Mouse (Mus musculus) brain, embryonic 14.5 days (tissue): ENCODE data around the gene Zcchc14.

Source experiments
- CTCF ChIP-seq: fragments of 200-500 bp; IDR thresholded peaks from 2 replicates; pipeline ENCODE4 v1.5.1; 2012; ENCODE audit warnings: inconsistent platforms, mild to moderate bottlenecking, moderate library complexity, borderline replicate concordance; ENCODE audit not compliant: insufficient read depth, insufficient read length; ENCODE audit errors: extremely low read depth
- POLR2A ChIP-seq: fragments of 200-500 bp; IDR thresholded peaks from 2 replicates; pipeline ENCODE4 v1.6.1; 2012; ENCODE audit warnings: mild to moderate bottlenecking, inconsistent platforms, borderline replicate concordance; ENCODE audit not compliant: poor library complexity, insufficient read depth, insufficient read length, severe bottlenecking; ENCODE audit errors: extremely low read depth

DNA sequence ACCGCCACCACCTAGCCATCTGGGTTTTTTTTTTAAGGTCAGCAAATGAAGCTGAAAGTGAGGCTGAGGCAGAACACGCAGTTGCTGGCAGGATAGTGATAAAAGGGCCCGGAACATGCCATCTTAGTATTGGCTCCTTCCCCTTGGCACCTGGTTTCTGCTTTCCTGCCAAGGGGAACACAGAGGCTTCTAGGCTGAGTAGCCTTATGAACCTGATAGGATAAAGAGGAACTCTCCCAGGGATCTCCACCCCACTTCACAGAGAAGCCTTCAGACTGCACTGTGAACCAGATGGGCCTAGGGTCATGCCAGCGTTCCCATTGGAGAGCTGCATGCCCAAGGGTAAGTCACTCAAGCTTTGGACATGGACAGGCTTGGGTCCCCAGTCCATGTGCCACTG, 28.2 kb upstream of the Zcchc14 start:
- no peak for TF ChIP-seq POLR2A
- no peak for TF ChIP-seq CTCF
